Mouse (Mus musculus) myocyte (in vitro differentiated cells): ENCODE data around the gene Gipc1.

Experiments used
- E2F4 ChIP-seq: IDR thresholded peaks from one replicate; pipeline ENCODE4 v1.6.1; 2011; ENCODE audit warnings: mild to moderate bottlenecking, control low read depth, moderate library complexity; ENCODE audit not compliant: insufficient read depth
- MAX ChIP-seq: IDR thresholded peaks from one replicate; pipeline ENCODE4 v1.6.1; 2011; ENCODE audit warnings: low read depth, mild to moderate bottlenecking, control low read depth
- POLR2A ChIP-seq: IDR thresholded peaks from one replicate; pipeline ENCODE4 v1.6.1; 2011; ENCODE audit warnings: low read depth, mild to moderate bottlenecking, control low read depth, moderate library complexity; ENCODE audit not compliant: insufficient read length
- POLR2AphosphoS2 ChIP-seq: IDR thresholded peaks from one replicate; pipeline ENCODE4 v1.6.1; 2011; ENCODE audit warnings: low read depth, control low read depth; ENCODE audit not compliant: insufficient read length
- TCF3 ChIP-seq: IDR thresholded peaks from one replicate; pipeline ENCODE4 v1.6.1; 2011; ENCODE audit warnings: low read depth, control low read depth; ENCODE audit not compliant: insufficient read length
- USF1 ChIP-seq: IDR thresholded peaks from one replicate; pipeline ENCODE4 v1.6.1; 2011; ENCODE audit warnings: low read depth, mild to moderate bottlenecking, control low read depth, moderate library complexity

DNA sequence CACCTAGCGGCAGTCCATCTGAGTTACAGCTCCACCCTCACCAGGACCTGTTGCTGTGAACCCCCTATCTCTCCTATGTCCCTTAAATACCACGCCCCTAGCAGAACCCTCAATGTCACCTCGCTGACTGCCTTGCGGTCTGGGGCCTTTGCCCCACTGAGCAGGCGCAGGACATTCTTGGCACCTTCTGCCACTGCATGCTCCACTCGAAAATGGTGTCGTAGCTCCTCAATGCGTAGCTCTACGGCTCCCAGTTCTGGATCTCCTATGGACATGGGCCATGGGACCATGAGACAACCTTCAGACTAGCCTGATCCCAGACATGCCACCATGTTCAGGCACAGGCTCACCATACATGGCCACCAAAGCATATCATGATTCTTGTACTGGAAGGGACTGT, 32.0 kb downstream of the Gipc1 start:
- no peak for TF ChIP-seq MAX
- TF ChIP-seq POLR2A, result no peak
- TF ChIP-seq POLR2AphosphoS2, result no peak
- no peak for TF ChIP-seq USF1
- TF ChIP-seq TCF3, result no peak
- no peak for TF ChIP-seq E2F4
